Mouse (Mus musculus): Measurements from ENCODE around the gene Elovl6.

Elovl6 gene

DNA sequence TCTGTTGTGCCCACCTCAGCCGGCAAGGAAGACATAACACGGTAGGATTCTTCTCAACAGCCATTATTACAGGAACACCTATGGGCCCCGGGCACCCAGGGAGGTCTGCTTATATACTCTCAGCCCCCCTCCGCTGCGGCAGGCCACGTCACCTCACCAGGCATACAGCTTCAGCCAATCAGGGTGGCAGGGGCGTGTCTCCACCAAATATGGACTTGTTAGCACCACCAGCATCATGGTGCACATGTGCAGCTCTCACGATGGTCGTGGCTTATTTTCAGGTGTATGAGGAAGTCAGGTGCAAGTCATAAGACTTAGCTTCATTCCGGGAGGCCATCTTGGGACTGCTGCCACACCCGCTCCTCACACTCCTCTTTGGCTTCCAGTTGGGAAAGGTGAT, 9.3 kb downstream of the Elovl6 start:
- DNase-seq (ENCODE audit: low spot score in 2 of 2): no peak

DNA sequence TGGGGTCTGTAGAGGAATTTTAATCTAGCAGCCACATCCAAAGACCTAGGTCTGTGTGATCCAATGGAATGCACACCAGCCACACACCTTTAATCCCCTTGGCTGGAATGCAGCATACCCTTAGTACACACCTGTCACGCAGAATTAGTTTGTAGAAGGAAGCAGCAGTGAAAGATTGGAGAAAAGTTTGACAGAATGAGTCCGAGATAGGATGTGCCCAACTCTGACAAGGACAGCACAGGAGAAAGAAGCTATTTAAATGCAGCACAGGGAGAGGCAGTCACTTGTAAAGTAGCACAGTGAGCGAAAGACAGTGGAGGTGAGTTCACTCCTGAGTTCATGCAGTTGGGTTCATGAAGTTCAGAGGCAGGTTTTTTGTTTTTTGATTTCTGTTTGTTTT, 11.2 kb downstream of the Elovl6 start:
- DNase-seq (ENCODE audit: low spot score in 2 of 2): no peak

DNA sequence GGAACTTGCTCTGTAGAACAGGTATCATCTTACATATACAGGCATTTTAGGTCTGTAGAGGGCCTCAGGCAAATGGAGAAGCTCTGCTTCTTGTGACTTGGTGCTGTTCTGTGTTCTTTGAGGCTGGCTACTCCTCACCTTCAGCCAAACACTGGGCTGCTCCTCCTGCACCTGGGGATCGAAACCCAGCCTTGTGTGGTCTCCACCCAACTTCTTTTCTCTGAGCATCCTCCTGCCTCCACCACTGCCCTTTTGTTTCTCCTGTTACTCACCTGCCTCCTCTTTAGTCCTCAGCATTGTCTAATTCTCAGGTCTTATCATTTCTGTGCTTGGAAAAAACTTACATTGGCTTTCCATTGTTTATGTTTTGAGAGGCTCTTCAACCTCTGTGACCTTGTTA, 12.1 kb downstream of the Elovl6 start:
- DNase-seq (ENCODE audit: low spot score in 2 of 2): no peak

DNA sequence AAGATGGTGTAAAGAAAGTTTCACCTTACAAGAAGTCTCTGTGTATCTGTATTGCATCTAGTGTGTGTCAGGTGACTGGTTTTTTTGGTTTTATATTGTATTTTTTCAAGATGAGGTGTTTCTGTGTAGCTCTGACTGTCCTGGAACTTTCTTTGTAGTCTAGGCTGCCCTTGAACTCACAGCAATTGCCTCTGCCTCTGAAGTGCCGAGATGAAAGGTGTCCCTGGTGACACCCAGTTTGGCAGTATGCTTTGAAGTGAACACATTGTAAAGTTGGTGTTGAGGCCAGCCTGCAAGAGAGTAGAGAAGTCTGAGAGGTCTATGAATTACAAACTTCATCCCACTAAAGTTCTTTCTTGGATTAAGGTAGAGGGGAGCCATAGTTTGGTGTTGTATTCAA, 13.1 kb downstream of the Elovl6 start:
- no peak for DNase-seq (ENCODE audit: low spot score in 2 of 2)

DNA sequence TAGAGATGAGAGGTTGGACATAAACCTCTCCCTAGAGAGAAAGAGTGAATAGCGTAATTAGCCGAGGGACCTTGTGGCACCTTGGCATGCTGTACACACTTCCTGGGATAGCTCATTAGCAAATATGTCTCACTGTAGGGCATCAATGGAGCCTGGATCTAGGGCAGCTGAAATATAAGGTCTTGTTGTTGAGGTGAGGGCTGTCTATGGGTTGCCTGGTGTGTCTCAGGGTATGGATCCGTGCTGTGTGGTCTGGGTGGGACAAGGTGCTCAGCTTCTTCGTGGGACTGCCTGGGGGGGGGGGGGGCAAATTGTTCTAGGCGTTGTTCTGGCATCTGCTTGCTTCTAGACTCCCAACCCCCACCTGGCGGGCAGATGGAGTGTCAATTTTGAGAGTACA, 13.6 kb downstream of the Elovl6 start:
- no peak for DNase-seq (ENCODE audit: low spot score in 2 of 2)

DNA sequence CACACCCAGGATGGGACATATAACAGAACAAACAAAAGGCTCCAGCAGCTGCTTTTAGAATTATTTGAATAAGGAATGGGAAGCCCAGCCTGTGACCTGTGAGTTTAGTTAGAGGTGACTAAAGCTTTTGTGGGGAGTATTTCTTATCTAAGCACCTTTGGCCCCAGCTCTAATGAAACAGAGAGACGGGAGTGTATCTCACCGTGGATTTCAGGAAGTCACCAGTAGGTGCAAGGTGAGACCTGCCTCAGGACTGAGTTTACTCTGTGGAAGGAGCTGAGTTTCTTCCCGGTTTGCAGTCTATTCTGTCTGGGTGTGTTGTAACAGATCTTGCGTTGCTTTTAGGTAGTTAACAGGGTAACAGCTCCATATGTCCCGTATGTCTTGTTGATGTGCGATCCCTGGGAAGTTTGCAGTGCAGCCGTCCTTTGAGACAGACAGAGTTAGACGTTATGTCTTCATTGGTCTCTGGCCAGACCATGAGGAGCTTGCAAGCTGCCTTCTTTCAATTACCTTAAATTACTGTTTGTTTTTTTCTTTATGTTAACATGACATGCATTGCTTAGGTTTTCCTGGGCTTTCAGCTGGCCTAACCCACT, 15.8 kb downstream of the Elovl6 start:
- no peak for DNase-seq (ENCODE audit: low spot score in 2 of 2)

DNA sequence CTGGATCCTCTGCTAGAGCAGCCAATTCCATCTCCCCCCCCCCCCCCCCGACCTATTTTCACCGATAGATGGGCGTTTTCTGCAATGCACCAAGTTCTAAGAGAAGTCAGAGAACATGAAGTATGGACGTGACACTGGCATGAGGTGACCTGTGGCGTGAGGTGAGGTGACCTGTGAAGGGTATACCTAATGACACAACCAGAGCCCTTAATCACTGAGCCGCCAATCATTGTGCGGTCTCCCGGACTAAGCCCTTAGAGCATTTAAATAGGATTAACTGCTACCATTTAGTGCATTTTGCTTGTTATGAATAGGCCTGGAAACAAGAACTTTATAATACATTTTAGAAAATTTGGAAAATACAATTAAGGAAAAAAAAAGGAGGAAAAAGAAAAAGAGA, 16.6 kb downstream of the Elovl6 start:
- no peak for DNase-seq (ENCODE audit: low spot score in 2 of 2)

DNA sequence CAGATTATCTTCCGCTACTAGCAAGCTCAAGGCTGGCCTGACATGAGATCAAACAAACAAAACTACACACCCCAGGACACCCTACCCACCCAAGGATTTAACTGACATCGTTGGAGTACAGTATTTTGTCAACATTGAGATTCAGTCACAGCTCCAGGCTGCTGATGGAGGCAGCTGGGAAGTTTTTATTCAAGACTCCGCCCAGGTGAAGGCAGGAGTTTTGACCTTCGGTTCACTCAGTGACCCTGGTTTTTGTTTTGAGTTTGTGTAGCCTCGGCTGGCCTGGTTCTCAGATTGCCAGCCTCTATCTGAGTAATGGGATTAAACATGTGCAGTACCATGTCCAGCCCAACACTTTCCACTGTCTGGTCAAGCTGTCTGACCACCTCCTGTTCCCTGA, 17.4 kb downstream of the Elovl6 start:
- no peak for DNase-seq (ENCODE audit: low spot score in 2 of 2)

DNA sequence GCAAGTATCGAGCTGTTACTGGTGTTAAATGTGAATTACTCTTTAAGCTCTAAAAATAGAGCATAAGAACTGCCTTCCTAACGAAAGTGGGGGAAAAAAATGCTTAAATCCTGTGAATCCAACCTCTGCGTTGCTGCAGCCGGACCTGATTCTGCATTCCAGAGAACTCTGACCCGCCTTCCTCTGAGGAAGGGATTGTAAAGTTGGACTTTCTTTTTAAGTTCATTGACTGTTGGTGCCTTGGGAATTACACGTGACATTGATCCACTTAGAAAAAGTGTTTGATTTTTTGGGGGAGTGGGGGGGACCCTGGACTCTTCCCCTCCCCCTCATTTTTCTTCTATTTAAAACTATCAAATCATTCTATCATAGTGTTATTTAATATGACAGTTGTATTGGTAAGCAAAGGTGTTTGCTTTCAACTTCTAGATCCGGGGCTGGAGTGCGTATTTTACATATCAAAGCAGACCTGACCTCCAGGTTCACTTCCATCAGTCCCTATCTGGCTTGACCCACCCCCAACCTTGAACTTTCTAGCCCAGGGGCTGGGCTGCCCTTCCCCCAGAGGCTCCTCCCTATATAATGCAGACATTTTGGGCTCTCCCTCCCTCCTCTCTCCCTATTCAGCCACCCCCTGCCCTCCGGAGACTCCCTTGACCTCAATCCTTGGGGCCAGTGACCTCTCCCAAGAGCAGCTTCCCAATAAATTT, 19.6 kb downstream of the Elovl6 start:
- no peak for DNase-seq (ENCODE audit: low spot score in 2 of 2)

DNA sequence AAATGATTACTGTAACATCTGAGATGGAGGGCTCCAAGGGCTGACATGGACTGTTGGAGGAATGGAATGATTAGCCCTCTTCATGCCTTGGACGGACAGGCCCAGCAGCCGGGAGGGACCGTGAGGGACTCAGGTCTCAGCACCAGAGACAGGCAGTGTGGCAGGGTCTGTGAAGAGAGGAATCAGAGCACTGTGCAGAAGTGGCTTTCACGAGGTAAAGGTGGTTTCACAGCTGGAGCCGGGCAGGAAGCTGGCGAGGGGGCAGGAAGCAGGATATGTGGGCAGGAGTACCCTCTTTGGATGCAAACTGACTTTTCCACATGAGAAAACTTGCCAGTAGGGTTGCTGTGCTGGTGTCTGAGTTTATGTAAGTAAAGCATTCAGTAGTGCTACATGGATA, 20.2 kb downstream of the Elovl6 start:
- no peak for DNase-seq (ENCODE audit: low spot score in 2 of 2)

DNA sequence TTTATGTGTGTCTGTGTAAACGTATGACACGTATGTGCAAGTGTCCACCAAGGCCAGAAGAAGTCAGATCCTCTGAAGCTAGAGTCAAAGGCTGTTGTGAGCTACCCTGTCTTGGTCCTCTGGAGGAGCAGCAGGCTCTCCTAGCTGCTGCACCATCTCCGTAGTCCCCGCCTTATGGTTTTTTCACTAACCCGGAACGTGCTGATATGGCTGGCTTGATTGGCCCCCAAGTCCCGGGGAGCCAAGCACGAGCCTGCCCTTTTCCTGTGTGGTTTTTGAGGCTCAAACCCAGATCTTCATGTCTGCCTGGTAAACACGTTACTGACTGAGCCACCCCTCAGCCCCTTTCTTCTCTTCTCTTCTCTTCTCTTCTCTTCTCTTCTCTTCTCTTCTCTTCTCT, 21.0 kb downstream of the Elovl6 start:
- no peak for DNase-seq (ENCODE audit: low spot score in 2 of 2)

DNA sequence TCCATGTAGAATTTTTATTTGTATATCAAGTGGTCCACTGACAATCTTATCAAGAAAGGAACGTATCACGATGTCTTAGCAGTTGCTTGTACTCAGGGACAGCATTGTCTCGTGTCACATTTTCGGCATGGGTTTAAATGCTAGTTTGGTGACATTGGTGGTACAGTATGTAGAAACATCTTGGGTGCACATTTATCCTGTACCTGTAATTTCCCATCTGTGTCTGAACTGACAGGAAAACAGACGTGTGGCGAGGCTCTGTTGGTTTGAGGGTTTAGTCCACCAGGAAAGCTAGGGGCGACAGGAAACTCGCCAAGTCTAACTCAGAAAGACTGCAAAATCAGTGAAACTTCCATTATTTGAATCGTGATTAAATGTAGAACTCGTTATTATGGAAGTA, 21.5 kb downstream of the Elovl6 start:
- DNase-seq (ENCODE audit: low spot score in 2 of 2): no peak

DNA sequence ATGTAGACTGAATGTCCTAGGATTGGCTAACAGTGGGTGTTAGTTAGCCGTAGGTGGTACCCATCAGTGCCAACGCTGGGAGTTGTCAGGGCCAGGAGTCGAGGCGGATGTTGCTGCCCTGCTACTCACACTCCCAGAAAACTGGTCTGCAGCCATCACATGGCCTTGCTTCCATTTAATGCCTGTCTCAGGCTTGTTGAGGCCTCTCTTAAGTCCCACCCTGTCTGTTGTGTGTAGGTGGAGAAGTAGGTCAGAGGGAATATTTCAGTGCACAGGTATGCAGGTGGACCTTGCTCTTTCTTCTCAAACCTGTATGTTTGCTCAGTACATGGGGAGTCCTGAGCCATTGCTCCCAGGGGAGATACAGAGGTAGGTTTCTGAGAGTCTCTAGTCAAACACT, 22.3 kb downstream of the Elovl6 start:
- DNase-seq (ENCODE audit: low spot score in 2 of 2): no peak

DNA sequence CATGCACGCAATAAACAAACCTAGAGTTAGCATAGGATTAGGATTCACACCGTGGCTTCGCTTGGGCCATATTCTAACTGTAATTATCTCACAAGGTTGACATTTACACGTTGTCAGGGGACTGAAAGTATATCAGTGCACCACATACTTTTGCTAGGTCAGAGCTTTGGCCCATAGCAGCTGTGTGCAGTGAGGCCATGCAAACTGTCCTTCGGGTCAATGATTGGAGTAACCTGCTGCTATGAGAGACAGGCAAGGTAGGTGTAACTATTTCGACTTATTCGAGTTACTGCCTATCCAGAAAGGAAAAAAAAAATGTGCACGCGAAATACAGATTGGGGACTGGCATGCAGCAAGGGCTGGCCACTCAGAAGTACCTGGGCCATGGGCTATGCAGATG, 24.9 kb downstream of the Elovl6 start:
- no peak for DNase-seq (ENCODE audit: low spot score in 2 of 2)

DNA sequence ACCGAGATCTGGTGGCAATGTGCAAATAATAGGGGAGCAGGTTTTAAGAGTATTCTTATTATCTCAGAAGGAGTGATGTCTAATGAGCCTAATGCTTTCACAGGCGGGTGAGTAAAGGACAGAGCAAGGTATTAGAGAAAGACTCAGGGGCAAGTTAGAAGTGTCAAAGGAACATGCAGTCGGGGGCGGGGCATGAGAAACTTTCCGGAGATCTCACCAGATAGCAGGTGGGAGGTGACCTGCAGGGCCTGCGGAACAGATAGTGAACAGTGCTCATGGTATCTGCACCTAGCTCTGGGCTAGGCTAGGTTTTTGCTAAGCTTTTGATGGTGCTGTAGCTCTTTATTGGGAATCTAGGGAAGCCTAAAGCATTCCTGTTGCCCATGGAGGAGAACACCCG, 25.4 kb downstream of the Elovl6 start:
- DNase-seq (ENCODE audit: low spot score in 2 of 2): no peak

DNA sequence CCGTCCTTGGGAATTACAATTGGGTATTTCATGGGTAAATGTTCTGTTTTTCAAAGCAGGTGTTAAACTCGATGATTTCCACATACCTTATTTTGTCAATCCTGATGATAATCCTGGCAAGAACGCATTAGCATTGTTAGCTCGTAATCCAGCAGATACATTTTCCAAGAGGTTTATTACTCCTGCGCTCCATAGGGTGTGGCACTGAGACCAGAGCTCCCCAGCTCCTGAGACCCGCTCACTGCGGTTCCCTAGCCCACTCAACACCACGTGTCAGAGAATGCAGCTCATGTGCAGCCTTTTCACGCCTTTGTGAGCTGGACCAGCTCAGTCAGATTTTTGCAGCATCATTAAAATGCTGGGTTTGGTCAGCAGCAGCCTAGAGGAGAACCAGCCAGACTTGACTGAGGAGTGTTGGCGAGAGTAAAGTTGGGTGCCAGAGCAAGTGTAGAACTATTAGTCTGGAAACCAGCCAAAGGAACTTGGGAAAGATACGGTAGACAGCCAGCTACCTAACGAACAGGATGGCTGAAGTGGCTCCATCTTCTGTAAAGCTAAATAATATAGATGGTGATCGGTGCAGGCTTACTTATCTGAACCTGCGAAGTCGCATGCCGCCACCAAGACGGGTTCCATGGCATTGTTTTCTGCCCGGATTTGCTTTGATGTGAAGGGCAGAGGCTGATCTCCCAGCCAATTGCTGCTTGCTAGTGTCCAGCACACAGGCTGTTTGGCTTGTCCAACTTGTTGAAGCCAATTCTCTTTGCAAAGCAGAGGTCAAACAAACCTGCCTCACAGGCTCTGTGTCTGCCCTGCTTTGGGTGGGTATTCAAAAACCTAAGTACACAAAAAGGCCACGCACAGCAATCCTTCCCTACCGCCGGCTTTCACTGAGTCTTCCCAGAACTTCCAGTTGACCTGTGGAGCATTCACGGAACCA, 26.1 kb downstream of the Elovl6 start:
- no peak for DNase-seq (ENCODE audit: low spot score in 2 of 2)

DNA sequence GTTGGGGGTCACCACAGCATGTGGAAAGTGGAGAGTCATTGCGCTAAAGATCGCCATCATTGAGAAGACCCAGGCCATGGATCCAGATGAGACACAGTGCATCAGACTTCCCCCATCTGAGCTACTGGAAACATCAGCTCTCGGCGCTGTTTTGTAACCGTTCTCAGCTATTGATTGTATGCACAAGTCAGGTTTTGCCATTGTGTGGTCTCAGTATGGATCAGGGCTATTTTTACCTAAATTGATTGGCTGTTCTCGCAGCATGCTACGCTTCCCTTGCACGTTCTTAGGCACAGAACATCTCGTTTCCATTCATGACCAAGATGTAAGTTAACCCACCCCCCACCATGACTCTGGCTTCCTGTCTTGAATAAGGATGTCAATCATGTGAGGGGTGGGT, 27.9 kb downstream of the Elovl6 start:
- DNase-seq (ENCODE audit: low spot score in 2 of 2): no peak

DNA sequence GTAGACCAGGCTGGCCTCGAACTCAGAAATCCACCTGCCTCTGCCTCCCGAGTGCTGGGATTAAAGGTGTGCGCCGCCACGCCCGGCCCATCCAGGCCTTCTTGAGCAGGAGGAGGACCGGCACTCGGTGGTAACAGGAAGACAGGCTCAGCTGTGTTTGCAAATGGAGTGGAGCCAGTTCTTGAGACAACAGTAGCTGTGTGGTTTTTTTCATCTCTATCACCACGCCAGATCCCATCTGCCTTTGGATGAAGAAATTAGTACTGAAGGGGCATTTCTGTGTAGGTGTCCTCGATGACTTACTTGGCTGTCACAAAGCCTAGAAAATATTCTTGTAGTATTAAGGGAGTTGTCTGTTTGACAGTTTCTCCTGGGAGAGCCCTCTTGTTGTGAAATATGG, 28.9 kb downstream of the Elovl6 start:
- DNase-seq (ENCODE audit: low spot score in 2 of 2): no peak

DNA sequence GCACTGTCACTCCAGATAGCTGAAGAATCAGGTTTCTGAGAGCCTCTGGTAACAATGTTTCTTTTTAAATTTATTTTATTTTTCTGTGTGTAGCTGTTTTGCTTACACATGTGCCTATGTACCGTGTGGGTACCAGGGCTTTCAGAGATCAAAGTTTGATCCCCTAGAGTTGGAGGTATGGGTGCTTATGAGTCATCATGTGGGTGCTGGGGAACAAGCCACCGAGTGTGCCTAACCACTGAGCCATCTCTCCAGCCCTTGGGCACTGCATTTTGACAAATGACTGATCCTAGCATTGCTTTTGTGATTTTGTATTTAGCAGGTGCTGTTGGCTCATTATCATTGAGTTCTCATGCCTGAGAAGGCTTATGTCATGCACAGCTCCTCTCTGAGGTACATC, 29.7 kb downstream of the Elovl6 start:
- no peak for DNase-seq (ENCODE audit: low spot score in 2 of 2)

DNA sequence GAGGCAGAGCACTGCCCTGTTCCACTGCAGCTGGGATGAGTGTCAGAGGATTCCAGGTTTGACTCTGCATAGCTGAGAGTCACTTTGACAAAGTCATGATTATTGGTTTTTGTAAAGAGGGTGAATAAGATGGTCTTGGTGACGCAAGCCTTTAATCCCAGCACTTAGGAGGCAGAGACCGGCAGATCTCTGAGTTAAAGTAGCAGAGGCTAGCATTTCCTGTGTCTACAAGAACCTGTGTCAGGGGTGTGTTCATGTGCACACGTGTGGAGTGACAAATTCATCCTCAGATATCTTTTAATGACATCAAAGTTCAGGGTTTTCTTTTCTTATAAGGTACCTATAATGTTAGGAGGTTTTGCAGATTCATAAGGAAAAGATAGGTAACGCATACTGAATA, 30.3 kb downstream of the Elovl6 start:
- DNase-seq (ENCODE audit: low spot score in 2 of 2): no peak

DNA sequence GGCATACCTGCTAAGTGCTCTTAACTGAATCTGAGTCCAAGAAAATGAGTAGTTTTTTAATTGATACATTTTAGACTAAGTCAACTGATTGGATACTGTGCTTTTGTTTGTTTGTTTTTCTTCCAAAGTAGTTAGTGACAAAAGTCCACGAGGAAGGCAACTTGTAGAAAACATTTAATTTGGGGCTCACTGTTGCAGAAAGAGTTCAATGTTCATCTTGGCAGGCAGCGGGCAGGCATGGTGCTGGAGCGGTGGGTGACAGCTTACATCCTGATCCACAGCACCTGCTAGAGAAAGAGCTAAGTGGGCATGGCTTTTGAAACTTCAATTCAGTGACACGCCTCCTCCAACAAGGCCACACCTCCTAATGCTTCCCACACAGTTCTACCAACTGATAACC, 31.7 kb downstream of the Elovl6 start:
- DNase-seq (ENCODE audit: low spot score in 2 of 2): no peak

DNA sequence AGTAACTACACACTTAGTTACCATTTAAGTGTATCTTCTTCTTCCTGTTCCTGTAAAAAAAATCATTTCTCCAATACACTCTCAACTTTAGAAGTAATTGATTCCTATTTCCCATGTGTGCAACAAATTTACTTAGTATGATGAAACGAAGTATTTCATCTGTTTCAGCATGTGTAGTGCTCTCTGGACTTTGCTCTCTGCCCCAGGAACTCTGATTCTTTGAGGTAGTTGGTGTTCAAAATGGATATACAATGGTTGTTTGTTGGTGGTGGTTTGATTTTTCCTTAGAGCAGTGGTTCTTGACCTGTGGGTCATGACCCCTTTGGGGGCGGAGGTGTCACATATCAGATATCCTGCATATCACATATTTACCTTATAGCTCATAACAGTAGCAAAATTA, 32.7 kb downstream of the Elovl6 start:
- no peak for DNase-seq (ENCODE audit: low spot score in 2 of 2)

DNA sequence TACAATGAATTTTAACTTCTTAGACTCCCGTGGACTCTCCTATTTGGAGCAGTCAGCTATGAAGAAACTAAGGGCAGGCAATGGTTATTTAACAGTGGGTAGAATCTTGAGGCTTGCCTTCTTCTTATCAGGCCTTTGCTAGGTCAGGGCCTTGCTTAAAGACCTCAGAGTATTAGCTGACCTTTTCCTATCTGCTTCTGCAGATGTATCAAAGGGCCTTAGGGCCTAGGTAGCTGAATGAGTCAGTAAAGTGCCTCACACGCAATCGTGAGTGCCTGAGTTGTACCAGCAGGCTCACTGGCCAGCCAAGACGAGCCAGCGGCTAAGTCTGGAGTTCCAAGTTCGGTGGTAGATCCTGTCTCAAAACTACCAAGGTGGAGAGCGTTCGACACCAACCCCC, 33.3 kb downstream of the Elovl6 start:
- DNase-seq (ENCODE audit: low spot score in 2 of 2): no peak

All from urinary bladder, postnatal 4 days (tissue).